Mouse (Mus musculus) kidney, adult 8-10 months (tissue): ENCODE results near the gene Fuz.

Experiments used
- DNase-seq, 2 experiments: peaks; one replicate each; pipeline ENCODE4 v3.0.0; 2022

Fuz gene

DNA sequence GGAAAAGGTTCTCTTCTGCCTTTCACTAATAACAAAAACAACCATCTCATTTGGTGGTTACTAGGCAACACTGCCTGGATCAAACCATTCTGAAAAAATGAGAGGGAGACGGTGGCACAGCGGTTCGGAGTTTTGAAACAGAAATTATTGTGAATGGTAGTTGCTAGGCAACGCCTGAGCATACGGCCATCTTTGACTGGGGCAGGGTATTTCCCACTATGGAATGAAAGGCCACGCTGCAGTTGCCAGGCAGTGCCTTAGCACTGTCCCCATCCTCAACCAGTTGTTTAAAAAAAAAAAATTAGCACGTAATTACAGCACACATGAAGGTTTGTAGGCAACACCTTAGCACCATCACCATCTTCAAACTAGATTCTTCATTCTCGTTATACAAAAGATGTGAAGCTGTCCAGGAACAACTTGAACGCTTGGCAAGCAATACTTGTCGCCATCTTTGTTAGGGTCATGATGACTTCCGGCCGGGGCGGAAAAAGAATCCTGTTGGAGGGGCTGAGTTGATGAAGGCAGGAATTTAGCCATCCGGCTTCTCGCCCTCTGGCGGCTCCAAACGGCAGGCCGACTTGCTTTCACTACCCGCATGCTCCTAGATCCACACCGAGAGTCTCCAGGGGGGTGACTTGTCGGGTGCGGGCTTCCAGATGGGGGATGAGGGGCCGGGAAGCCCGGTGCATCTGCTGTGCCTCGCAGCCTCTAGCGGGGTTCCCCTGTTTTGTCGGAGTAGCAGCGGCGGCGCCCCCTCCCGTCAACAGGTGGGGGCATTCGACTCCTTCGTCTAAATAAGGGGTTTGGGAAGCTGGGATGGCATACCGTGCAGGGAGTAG is at the start of gene Fuz:
Gene Fuz (plus strand): TSS at position 487 of the 842 bp plus-strand sequence.
- DNase-seq: peak; percentile 91 to 93

DNA sequence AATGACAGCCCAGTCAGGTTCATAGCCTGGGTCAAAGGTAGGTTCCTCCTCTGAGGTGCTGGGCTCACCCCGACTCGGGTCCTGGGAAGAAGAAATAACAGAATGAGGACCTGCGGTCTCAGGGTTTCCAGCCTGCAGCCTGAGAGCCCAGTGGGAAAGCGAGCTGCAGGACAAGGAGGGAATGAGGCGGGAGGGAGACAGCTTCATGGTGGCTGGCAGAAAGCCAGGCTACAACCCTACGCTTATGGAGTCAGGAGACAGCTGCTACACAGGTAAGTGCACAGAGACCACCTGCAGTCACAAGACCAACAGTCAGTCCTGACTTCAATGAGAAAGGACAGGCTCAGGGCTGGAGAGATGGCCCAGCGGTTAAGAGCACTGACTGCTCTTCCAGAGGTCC is 49.1 kb upstream of the Fuz start:
- DNase-seq: no peak

DNA sequence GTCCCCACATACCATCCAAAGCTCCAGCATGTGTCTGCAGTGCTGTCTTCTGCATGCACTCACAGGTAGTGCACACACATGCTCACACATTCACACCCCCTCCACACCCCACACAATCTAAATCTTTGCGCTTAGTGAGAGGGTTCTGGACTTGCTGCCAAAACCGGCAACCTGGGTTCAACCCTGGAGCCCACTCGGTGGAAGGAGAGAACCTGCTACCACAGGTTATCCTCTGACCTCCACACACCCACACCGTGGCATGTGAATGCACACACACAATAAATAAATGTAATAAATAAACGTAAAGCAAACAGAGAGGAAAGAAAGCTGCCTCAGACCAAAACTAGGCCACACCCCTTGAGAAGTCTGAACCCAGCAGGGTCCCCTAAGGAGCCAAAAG is 48.1 kb upstream of the Fuz start:
- DNase-seq: no peak

DNA sequence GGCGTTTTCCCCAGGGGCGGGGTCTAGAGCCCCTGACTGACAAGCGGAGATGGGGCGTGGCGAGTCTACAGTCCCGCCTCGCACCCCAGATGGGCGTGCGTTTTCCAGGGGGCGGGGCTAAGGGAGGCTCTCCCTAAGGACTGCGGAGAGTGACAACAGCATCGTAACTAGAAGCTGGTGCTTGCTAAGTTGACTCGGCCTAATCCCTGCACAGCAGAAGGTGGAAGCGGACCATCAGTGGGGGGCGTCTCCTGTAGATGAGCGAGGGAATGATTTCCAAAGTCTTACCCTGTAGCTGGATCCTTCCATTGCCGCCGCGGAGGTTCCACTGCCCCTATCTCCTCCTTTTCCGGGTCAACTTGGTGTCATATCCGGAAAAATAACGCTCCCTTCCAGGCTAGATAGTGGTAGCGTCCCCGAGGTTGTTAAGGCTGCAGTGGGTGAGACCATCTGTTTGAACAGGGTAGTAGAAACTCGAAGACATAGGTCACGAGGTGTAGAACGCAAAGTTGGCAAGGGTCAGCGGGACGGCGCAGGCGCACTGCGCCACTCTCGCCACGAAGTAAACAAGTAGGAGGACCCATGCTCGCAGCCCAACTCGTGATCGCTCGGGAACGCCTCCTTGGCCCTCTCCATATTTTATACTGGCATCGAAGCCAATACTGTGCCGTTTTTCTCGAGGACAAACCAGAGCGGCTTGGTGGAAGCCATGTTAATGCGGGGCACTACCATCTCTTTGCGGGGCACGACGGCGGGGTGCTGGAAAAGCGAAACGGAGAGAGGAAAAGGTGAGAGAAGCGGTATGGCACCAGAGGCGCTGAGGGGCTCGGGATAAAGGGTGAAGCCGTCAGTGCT is 47.1 kb upstream of the Fuz start, which contains the start of the genes Akt1s1 and Tbc1d17:
Gene Akt1s1 (plus strand): TSS at position 431 of the 855 bp plus-strand sequence.
Gene Tbc1d17 (minus strand): TSS at position 519 of the 855 bp plus-strand sequence.
- DNase-seq: peak; percentile 100

DNA sequence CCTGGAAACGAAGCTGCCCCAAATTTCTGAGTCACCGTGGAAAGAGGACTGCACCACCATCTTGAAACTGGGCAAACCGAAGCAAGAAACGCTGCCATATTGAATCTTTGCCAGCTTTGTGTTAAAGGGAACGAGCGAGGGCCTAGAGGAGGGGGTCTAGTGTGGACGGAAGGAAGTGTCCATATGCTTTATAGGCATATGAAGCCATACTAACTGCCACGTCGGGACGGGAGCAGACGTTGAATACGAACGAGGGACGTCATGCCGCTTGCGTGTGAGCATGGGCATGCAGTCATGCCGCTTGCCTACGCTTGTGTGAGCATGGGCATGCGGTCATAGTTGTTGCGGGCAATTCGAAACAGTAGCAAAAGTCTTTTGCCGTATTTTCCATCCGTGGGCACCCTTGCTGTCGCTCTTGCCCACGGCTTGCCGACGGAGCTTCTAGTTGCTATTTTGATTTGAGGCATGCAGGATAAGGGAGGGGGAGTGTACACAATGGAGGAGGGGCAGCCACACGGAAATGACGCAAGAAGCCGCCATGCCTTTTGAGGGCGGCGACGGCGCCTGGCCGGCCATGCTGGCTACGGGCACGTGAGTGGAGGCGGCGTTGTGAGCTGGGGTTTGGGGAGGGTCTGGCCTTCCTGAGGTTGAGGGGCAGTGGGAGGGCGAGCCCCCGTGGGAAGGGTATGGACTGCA is 46.3 kb upstream of the Fuz start:
- peak; percentile 91 to 92 for DNase-seq

DNA sequence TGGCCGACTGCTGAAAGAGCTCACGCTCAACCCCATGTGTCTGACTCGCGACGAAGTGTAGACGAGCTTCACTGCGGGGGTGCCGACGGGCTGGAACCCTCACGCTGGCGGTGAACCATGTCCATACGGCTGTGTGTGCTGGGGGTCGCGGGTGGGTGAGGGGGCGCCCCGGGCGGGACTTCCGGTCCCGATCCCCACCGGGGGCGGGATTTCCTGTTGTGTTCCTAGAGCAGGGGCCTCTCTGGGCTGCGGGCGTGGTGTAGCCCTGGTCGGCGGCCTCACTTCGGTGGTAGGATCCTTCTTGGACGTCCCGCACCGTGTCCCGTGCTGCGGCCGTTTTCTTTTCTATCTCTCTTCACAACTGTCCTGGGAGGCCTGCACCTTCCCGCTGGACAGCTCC is 45.7 kb upstream of the Fuz start:
- peak; percentile 71 to 74 for DNase-seq

DNA sequence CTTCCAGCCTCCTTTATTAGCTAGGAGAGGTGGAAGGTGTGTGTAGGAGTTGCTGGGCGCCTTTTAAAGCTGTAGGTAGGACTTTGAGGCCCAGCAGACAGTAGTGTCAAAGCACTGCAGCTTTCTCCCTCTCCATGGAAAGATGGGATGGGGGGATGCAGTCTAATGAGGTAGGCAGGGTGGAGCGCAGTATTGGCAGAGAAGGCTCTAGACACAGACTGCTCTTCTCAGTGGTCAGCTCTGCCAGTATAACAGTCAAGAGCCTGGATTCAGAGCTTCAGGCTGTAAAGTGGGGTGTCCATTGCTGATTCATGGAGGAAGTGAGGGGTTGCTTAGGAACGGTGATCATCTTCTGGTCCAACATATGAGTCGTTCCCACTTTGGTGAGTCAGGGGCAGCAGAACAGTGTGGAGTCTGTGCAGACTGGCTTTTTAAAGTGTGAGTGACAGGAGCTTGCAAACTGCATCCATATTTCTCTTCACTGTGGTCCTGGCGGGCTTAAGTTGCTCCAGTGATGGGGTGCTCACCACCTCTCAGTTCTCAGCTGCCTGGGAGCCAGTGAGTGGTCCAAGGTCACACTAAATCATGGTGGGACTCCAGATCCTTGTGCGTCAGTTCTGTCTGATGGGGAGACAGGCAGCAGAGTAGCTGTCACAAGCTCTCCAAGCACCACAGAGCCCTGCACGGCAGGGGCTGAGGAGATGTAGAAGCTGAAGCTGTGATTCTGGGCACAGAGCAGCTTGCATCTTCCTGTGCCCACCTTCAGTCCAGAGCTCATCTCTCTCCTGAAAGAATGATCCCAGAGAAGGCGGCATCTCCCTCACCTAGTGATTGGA is 44.9 kb upstream of the Fuz start:
- peak in 1 of 2 experiments; percentile 17 for DNase-seq

DNA sequence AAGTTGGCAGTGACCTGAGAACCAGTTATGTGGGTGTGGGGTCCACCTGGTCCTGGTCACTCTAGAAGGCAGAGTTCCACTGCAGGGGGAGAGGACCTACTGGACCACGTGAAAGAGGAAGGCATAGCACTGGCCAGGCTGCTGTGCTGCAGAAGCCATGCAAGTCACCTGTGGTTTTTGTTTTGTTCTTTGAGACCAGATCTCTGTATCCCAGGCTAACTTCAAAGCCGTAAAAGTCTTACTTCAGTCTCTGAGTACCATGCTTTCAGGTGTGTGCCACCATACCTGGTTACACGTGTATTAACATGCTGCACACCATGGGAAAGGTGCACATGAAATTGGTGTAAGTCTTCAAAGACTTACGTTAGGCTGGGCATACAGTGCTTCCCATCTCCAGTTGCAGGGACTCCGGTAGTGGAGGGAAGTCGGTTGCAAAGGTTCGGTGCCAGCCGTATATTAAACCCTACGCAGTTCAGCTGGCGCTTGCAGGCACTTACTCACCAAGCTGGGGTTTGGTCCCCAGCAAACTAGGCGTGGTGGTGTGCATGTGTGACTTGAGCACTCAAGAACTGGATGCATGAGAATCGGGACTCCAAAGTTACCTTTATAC is 44.1 kb upstream of the Fuz start:
- DNase-seq: no peak

DNA sequence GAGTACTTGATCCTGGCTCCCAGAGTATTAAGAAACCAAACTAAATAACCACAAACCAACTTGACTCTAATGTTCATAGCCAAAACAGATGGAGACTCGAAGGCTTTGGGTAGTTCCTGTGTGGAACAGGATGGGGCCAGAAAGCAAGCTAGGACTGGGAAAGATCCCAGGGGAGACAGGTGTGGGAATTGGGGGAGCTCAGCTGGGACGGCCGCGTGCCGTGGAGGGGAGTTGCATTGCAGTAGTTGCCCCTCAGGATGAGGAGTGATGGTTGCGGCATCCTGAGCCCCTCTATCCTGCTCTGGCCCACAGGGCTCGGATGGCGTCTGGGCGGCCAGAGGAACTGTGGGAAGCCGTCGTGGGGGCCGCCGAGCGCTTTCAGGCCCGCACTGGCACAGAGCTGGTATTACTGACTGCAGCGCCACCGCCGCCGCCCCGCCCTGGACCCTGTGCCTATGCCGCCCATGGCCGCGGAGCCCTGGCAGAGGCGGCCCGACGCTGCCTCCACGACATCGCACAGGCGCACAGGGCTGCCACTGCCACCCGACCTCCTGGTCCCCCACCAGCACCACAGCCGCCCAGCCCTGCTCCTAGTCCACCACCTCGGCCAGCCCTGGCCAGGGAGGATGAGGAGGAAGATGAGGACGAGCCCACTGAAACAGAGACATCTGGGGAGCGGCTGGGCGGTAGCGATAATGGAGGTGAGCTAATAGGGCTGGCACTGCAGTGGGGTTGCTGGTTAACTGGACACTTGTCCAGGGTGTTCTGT is 43.4 kb upstream of the Fuz start:
- DNase-seq: no peak

DNA sequence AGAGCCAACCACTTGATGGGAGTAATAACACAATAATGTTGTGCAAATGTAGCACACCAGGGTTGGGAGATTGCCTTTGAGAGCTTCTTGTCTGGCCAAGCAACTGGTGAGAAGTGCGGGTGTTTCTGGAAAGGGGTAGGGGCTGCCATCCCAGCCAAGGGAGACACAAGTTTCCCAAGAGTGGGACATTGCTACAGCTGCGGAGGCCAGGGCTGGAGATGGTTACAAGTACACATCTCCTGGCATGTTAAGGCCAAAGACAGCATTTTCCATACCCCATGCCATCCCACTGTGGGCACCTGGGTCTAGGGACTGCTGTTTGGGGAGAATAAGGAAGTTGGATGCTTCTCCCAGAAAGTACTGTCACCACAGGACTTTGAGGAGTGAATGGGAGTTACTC is 42.8 kb upstream of the Fuz start:
- DNase-seq: no peak

DNA sequence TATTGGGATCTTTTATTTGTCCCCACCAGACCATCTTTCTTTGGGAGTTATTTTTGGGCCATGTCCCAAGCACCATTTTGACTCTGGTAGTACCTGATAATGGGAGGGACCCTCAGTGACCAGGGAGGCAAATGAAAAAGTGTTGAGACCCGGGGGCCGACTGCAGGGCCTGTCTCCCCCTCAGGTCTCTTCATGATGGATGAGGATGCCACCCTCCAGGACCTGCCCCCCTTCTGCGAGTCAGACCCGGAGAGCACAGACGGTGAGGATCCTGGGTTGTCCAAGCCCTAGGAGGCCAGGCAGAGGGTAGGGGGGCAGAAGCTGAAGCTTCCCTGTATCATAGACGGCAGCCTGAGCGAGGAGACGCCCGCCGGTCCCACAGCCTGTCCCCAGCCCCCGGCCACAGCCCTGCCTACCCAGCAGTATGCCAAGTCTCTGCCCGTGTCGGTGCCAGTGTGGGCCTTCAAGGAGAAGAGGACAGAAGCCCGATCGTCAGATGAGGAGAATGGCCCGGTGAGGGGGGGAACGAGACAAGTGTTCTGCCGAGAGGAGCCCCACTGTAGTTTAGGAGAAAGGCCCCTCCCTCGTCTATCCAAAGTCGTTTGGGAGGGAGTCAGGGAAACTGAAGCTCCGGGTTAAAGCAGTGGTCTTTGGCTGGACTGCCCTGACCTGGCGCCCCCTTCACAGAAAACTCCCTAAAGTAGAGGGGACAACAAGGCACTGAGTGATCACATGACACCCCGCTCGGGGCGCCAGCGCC is 42.1 kb upstream of the Fuz start:
- no peak for DNase-seq

DNA sequence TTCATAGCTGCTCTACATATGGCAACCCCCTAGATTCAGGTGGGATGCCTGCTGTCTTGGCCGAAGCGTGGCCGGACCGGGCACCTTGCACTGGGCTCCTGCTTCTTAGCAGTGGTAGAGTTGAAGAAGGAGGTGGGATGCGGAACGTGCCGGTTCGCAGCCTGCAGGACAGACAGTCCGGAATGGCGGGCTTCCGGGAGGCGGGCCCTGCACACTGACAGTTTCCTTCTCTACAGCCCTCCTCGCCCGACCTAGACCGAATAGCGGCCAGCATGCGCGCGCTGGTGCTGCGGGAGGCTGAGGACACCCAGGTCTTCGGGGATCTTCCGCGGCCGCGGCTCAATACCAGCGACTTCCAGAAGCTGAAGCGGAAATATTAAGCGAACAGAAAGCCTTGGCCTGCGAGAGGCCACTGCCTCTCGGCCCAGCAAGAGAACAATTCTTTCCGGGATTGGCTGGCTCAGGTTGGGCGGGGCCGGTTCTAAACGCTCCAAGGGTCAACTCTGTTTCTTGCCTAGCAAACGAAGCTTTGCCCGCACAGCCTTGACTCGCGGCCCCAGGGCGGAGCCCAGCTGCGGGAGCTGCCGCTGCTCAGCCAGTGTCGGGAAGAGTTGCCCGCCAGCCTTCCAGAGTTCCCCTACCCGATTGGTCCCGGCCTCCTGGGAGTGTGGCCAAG is 41.4 kb upstream of the Fuz start:
- DNase-seq: peak; percentile 94 to 96

DNA sequence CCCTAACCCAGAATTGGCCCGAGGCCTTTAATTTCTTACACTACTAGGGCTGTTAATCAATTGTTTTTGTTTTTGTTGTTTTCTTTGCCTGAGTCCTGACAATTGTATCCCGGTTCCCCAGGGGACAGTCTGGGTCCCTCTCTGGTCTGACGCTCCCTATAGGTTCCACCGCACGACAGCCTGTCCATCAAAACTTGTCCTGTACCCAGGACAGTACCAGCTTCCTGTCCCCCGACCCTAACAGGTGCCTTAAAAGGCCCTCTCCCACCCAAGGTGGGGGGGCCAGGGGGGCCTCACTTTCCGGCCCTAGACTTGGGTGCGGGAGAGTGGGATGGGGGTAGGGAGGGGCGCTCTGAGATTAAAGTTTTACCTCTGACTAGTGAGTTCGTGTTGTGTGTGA is 40.8 kb upstream of the Fuz start:
- DNase-seq: no peak

DNA sequence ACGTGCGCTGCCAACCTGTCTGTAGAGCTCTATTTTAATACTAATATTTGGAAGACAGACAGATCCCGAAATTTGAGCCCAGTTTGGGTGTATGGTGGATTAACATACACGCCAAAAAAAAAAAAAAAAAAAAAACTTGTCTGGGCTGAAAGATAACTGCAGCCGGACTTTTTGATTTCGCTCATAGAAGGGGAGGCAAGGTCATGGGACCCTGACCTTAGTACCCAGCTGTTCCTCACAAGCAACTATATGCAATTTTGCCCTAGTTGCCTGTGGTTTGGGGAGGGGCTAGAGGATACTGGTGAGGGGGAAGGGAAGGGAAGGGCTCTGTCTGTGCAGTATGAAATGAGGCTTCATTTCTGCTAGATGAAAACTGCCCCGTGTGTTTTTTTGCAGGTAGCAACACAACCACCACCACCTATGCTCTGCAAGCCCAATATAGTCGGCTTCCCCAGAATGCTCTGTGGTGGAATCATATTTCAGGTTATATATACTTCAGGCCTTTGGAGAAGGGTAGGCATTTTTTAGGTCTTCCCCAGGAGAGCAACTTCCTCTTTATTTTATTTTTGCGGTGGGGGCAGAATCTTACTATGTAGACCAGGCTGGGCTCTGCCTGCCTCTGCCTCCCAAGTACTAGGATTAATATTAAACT is 39.5 kb upstream of the Fuz start:
- no peak for DNase-seq

DNA sequence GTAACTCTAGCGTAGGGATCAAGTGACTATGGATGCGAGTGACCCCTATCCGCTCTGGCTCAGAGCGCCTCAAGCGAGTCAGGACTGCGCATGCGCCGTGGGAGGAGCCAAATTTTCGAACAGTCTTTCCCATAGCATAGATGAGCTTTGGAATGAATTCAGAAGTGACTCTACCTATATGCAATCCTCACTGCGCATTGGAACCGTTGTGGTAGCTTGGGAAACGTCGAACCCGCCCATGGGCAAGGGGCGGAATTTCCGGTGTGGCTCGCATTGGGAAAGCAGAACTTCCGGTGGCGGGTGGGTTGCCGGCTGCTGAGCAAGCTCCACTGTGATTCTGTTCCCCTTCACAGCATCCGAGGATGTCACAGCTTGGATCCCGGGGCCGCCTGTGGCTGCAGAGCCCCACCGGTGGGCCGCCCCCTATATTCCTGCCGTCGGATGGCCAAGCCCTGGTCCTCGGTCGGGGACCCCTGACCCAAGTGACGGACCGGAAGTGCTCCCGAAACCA is 38.8 kb upstream of the Fuz start, which contains the start of gene Pnkp:
Gene Pnkp (plus strand): TSS at position 98 of the 511 bp plus-strand sequence.
- peak; percentile 78 to 87 for DNase-seq

DNA sequence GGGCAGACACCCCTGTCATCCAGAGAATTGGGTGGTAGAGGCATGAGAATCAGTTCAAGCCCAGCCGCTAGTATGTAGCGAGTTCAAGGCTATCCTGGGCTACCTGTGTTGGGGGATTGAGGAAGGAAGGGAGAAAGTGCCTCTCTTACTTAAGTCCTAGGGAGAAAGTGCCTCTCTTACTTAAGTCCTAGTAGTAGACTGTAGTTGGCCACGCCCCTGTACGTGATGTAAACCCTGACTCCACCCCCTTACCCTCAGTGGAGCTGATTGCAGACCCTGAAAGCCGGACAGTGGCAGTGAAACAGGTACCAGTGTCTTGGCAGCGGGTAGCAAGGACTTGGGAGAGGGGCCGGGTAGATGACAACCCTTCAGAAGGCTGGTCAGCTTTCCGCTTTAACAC is 38.0 kb upstream of the Fuz start:
- DNase-seq: peak in 1 of 2 experiments; percentile 54

DNA sequence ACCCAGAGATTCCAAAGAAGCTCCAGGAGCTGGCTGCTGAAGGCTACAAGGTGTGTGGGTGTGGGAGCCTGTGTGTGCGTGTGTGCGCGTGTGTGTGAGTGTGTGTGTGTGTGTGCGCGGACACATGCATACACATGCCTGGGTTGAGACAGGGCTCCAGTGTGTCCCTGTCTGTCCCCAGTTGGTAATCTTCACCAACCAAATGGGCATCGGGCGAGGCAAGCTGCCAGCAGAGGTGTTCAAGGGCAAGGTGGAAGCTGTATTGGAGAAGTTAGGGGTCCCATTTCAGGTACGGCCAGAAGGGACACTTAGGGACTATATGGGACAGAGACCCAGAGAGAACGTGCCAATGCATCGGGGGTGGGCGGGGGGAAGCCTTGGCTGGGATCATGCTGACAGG is 36.0 kb upstream of the Fuz start:
- no peak for DNase-seq

DNA sequence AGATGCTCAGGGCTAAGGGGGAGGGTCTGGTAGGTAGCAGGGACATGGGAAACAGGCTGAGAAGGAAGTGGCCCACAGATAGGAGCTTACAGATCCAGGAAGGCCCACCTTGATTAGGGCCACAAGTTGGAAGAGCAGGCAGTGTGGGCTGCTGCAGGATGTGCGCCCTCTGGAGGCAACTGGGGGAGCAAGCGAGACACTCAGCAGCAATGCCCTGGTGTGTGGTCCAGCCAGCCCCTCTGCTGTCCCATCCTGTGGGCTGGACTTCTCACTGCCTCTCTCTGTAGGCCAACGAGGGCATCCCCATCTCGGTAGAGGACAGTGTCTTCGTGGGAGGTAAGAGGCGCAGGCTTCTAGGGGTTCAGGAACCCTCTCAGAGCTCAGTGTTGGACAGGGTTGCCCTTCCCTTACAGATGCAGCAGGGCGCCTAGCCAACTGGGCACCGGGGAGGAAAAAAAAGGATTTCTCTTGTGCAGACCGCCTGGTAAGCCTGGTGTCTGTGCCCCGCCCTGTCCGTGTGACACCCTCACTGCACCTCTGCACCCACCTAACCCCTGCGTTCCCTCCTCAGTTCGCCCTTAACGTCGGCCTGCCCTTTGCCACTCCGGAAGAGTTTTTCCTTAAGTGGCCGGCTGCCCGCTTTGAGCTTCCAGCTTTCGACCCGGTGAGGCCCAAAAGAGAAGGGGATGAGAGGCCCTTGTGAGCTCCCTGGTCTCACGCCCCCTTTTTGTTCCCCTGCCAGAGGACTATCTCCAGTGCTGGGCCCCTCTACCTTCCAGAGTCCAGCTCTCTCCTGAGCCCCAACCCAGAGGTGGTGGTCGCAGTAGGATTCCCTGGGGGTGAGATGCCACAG is 35.1 kb upstream of the Fuz start:
- DNase-seq: peak in 1 of 2 experiments; percentile 63
